Mouse (Mus musculus): ENCODE measurements at regions not wholly inside any gene's neighbourhood (a gene's known extent, or its start where the extent isn't known, plus 50 kb on each side); places are given as distances from the start of the nearest gene placed in this dataset.
"Not testable (repeated sequence)": the region's sequence is repeated elsewhere in the genome, so short reads cannot be mapped to it uniquely, and the experiment has no call there.

- not testable (repeated sequence) for TF ChIP-seq CTCF (IDR thresholded peaks at IDR 0.05; ENCODE audit: low read depth, low read length); GATA1 (IDR thresholded peaks at IDR 0.05; ENCODE audit: borderline replicate concordance, low read length); TAL1 (conservative IDR thresholded peaks at IDR 0.05; ENCODE audit: low read depth, low read length); POLR2AphosphoS5 (IDR thresholded peaks at IDR 0.05; ENCODE audit: insufficient replicate concordance, low read depth, low read length)
Measured at GRCm38 (mm10) chr14:61760176-61760575, 152.9 kb downstream of the Kcnrg start.

Data from G1E (cell line).